Mouse (Mus musculus) CH12.LX (cell line): ENCODE results near the gene Fgfr2. TPM values are rescaled to one million over a fixed set of nuclear protein-coding genes. Genes with fewer than 3 reads are reported as not detected.

Experiments used
- DNase-seq: peaks from one replicate; pipeline ENCODE4 v3.0.0-alpha.2; 2013; ENCODE audit errors: extremely low read depth
- H3K27ac ChIP-seq: 2 replicates; pipeline ENCODE4 v1.5.1; 2012; ENCODE audit warnings: low read depth, mild to moderate bottlenecking, control low read depth, moderate library complexity; ENCODE audit not compliant: insufficient read depth
- H3K27me3 ChIP-seq: replicated peaks from 2 replicates; pipeline ENCODE3; 2012; ENCODE audit warnings: inconsistent platforms
- H3K36me3 ChIP-seq, 2 experiments: replicated peaks in 1 of 2; 2 replicates each; pipeline versions ENCODE3 to v1.6.1; 2012; ENCODE audit warnings: inconsistent platforms in 1 of 2, low read length in 1 of 2, mild to moderate bottlenecking in 1 of 2, mixed read lengths in 1 of 2, moderate library complexity in 1 of 2; ENCODE audit not compliant: control insufficient read depth in 1 of 2, insufficient read depth in 1 of 2
- H3K4me1 ChIP-seq, 2 experiments: 2 replicates each; pipeline ENCODE4 v1.6.1; 2012; ENCODE audit warnings: inconsistent platforms in 1 of 2, moderate library complexity in 1 of 2; ENCODE audit not compliant: insufficient read depth in 2 of 2, control insufficient read depth in 1 of 2
- H3K4me2 ChIP-seq: 2 replicates; pipeline ENCODE4 v1.6.1; 2012; ENCODE audit warnings: low read depth, mild to moderate bottlenecking, control low read depth; ENCODE audit not compliant: poor library complexity, insufficient read depth, severe bottlenecking
- H3K4me3 ChIP-seq, 3 experiments: fragments of 150-350 bp in 1 of 3; sonication (generic) in 1 of 3; replicated peaks in 1 of 3; 2 replicates each; pipeline versions ENCODE3 to v1.5.1; 2011 to 2012; ENCODE audit warnings: low read depth in 2 of 3, low read length in 2 of 3, mild to moderate bottlenecking in 2 of 3, moderate library complexity in 2 of 3, control low read depth in 1 of 3, improper control_type of control experiment in 1 of 3, inconsistent platforms in 1 of 3, mixed read lengths in 1 of 3; ENCODE audit not compliant: poor library complexity in 1 of 3
- H3K79me2 ChIP-seq: replicated peaks from 2 replicates; pipeline ENCODE4 v1.6.1; 2012; ENCODE audit warnings: mild to moderate bottlenecking, moderate library complexity; ENCODE audit not compliant: control insufficient read depth, poor library complexity, insufficient read depth, severe bottlenecking; ENCODE audit errors: extremely low read depth
- H3K9ac ChIP-seq: 2 replicates; pipeline ENCODE4 v1.6.1; 2012; ENCODE audit warnings: low read depth, mild to moderate bottlenecking, control low read depth, moderate library complexity; ENCODE audit not compliant: insufficient read depth
- H3K9me3 ChIP-seq: replicated peaks from 2 replicates; pipeline ENCODE3; 2012; ENCODE audit warnings: low read length, inconsistent platforms, mixed read lengths
- BHLHE40 ChIP-seq: IDR thresholded peaks from 2 replicates; pipeline ENCODE4 v1.6.1; 2011; ENCODE audit warnings: mild to moderate bottlenecking, low read depth, low read length, improper control_type of control experiment
- CHD1 ChIP-seq: IDR thresholded peaks from 2 replicates; pipeline ENCODE4 v1.6.1; 2012; ENCODE audit warnings: low read depth, low read length, improper control_type of control experiment, inconsistent platforms
- CHD2 ChIP-seq: IDR thresholded peaks from 2 replicates; pipeline ENCODE4 v1.6.1; 2011; ENCODE audit warnings: low read length, improper control_type of control experiment
- E2F4 ChIP-seq: IDR thresholded peaks from 2 replicates; pipeline ENCODE4 v1.6.1; 2011; ENCODE audit warnings: low read depth, low read length, improper control_type of control experiment; ENCODE audit not compliant: insufficient replicate concordance
- ELF1 ChIP-seq: IDR thresholded peaks from 2 replicates; pipeline ENCODE4 v1.6.1; 2014; ENCODE audit warnings: low read depth, mild to moderate bottlenecking, inconsistent platforms, low read length, improper control_type of control experiment
- EP300 ChIP-seq: IDR thresholded peaks from 2 replicates; pipeline ENCODE4 v1.6.1; 2011; ENCODE audit warnings: low read length, improper control_type of control experiment
- ETS1 ChIP-seq: conservative IDR thresholded peaks from 2 replicates; pipeline ENCODE4 v1.6.1; 2012; ENCODE audit warnings: low read depth, mild to moderate bottlenecking, inconsistent platforms, low read length, improper control_type of control experiment, moderate library complexity
- GABPA ChIP-seq: IDR thresholded peaks from 2 replicates; pipeline ENCODE4 v1.6.1; 2012; ENCODE audit warnings: low read depth, low read length, improper control_type of control experiment, inconsistent platforms; ENCODE audit not compliant: insufficient replicate concordance
- HCFC1 ChIP-seq: IDR thresholded peaks from 2 replicates; pipeline ENCODE4 v1.6.1; 2012; ENCODE audit warnings: low read depth, mild to moderate bottlenecking, inconsistent platforms, low read length, improper control_type of control experiment
- IRF4 ChIP-seq: IDR thresholded peaks from 2 replicates; pipeline ENCODE4 v1.6.1; 2014; ENCODE audit warnings: low read depth, mild to moderate bottlenecking, inconsistent platforms, low read length, improper control_type of control experiment
- JUN ChIP-seq: IDR thresholded peaks from 2 replicates; pipeline ENCODE4 v1.6.1; 2011; ENCODE audit warnings: low read depth, mild to moderate bottlenecking, low read length, improper control_type of control experiment, moderate library complexity; ENCODE audit not compliant: insufficient read depth
- JUND ChIP-seq: conservative IDR thresholded peaks from 2 replicates; pipeline ENCODE4 v1.6.1; 2011; ENCODE audit warnings: low read depth, low read length, improper control_type of control experiment
- KAT2A ChIP-seq: IDR thresholded peaks from 2 replicates; pipeline ENCODE4 v1.6.1; 2012; ENCODE audit warnings: low read length, improper control_type of control experiment, inconsistent platforms; ENCODE audit not compliant: insufficient replicate concordance
- MAFK ChIP-seq: IDR thresholded peaks from 2 replicates; pipeline ENCODE4 v1.6.1; 2011; ENCODE audit warnings: low read length, improper control_type of control experiment; ENCODE audit not compliant: insufficient replicate concordance
- MAZ ChIP-seq: IDR thresholded peaks from 2 replicates; pipeline ENCODE4 v1.6.1; 2012; ENCODE audit warnings: low read depth, mild to moderate bottlenecking, inconsistent platforms, low read length, improper control_type of control experiment, moderate library complexity
- MEF2A ChIP-seq: IDR thresholded peaks from 2 replicates; pipeline ENCODE4 v1.6.1; 2014; ENCODE audit warnings: low read depth, mild to moderate bottlenecking, inconsistent platforms, low read length, improper control_type of control experiment, borderline replicate concordance
- MXI1 ChIP-seq: IDR thresholded peaks from 2 replicates; pipeline ENCODE4 v1.6.1; 2011; ENCODE audit warnings: mild to moderate bottlenecking, low read depth, low read length, improper control_type of control experiment
- MYC ChIP-seq: IDR thresholded peaks from 2 replicates; pipeline ENCODE4 v1.6.1; 2011; ENCODE audit warnings: low read depth, mild to moderate bottlenecking, improper control_type of control experiment, low read length
- NELFE ChIP-seq: IDR thresholded peaks from 2 replicates; pipeline ENCODE4 v1.6.1; 2011; ENCODE audit warnings: low read depth, low read length, improper control_type of control experiment
- NRF1 ChIP-seq: IDR thresholded peaks from 2 replicates; pipeline ENCODE4 v1.6.1; 2014; ENCODE audit warnings: low read depth, mild to moderate bottlenecking, inconsistent platforms, low read length, improper control_type of control experiment, moderate library complexity
- PAX5 ChIP-seq: IDR thresholded peaks from 2 replicates; pipeline ENCODE4 v1.6.1; 2012; ENCODE audit warnings: low read length, inconsistent platforms, mixed read lengths
- POLR2A ChIP-seq: IDR thresholded peaks from 2 replicates; pipeline ENCODE4 v1.6.1; 2011; ENCODE audit warnings: low read depth, mild to moderate bottlenecking, improper control_type of control experiment, low read length
- RAD21 ChIP-seq: IDR thresholded peaks from 2 replicates; pipeline ENCODE4 v1.6.1; 2011; ENCODE audit warnings: low read depth, mild to moderate bottlenecking, low read length, improper control_type of control experiment, moderate library complexity
- RCOR1 ChIP-seq: conservative IDR thresholded peaks from 2 replicates; pipeline ENCODE4 v1.6.1; 2012; ENCODE audit warnings: low read depth, mild to moderate bottlenecking, inconsistent platforms, low read length, improper control_type of control experiment
- SIN3A ChIP-seq: IDR thresholded peaks from 2 replicates; pipeline ENCODE4 v1.6.1; 2012; ENCODE audit warnings: low read length, improper control_type of control experiment, inconsistent platforms
- SMC3 ChIP-seq: IDR thresholded peaks from 2 replicates; pipeline ENCODE4 v1.6.1; 2011; ENCODE audit warnings: low read depth, low read length, improper control_type of control experiment
- TBP ChIP-seq: conservative IDR thresholded peaks from 2 replicates; pipeline ENCODE4 v1.6.1; 2011; ENCODE audit warnings: low read depth, low read length, improper control_type of control experiment
- TCF12 ChIP-seq: IDR thresholded peaks from 2 replicates; pipeline ENCODE4 v1.6.1; 2014; ENCODE audit warnings: low read depth, mild to moderate bottlenecking, inconsistent platforms, low read length, improper control_type of control experiment
- UBTF ChIP-seq: IDR thresholded peaks from 2 replicates; pipeline ENCODE4 v1.6.1; 2012; ENCODE audit warnings: low read depth, mild to moderate bottlenecking, inconsistent platforms, low read length, improper control_type of control experiment, moderate library complexity
- USF1 ChIP-seq: IDR thresholded peaks from 2 replicates; pipeline ENCODE4 v1.6.1; 2014; ENCODE audit warnings: low read depth, mild to moderate bottlenecking, inconsistent platforms, low read length, improper control_type of control experiment
- USF2 ChIP-seq: conservative IDR thresholded peaks from 2 replicates; pipeline ENCODE4 v1.6.1; 2011; ENCODE audit warnings: low read depth, low read length, improper control_type of control experiment
- ZC3H11A ChIP-seq: IDR thresholded peaks from 2 replicates; pipeline ENCODE4 v1.6.1; 2012; ENCODE audit warnings: low read depth, mild to moderate bottlenecking, inconsistent platforms, low read length, improper control_type of control experiment
- ZKSCAN1 ChIP-seq: IDR thresholded peaks from 2 replicates; pipeline ENCODE4 v1.6.1; 2012; ENCODE audit warnings: low read depth, inconsistent platforms, low read length, improper control_type of control experiment, borderline replicate concordance
- ZMIZ1 ChIP-seq: IDR thresholded peaks from 2 replicates; pipeline ENCODE4 v1.6.1; 2012; ENCODE audit warnings: low read depth, mild to moderate bottlenecking, inconsistent platforms, low read length, improper control_type of control experiment
- ZNF384 ChIP-seq: IDR thresholded peaks from 2 replicates; pipeline ENCODE4 v1.6.1; 2012; ENCODE audit warnings: low read depth, low read length, improper control_type of control experiment, inconsistent platforms
- dilution Hi-C: fragments of 300-500 bp; cut with MboI; formaldehyde crosslinking; loops from 2 replicates; pipeline ENCODE4 v1.14.3; 2020; ENCODE audit warnings: low sequenced_read_pairs; ENCODE audit not compliant: extremely low pct_unique_long_range_greater_than_20kb, extremely low pct_ligation_motif_present
- in situ Hi-C: fragments of 300-500 bp; cut with MboI; formaldehyde crosslinking; loops from 3 replicates; pipeline ENCODE4 v1.14.3; 2019; ENCODE audit warnings: low sequenced_read_pairs, low pct_ligation_motif_present, low pct_unique_long_range_greater_than_20kb, mixed read lengths
- polyA plus RNA-seq: library from polyadenylated mRNA; unstranded; fragments of >175 nt; gene quantifications from 2 replicates; pipeline ENCODE4 v1.2.1, GENCODE M21; 2012; ENCODE audit warnings: low read depth; ENCODE audit not compliant: insufficient read length
- total RNA-seq, 2 experiments: library from RNA; depleted of rRNA; stranded (reverse); fragments of 300-350 nt in 1 of 2; fragments of >200 nt in 1 of 2; gene quantifications; 2 replicates each; pipeline ENCODE4 v1.2.3; 2012 to 2014

The Fgfr2 gene
- total and polyA plus RNA-seq, 3 experiments = not detected

GRCm38 (mm10) chr7:132811716-132812618 is 311.2 kb downstream of the Fgfr2 start:
- Histone ChIP-seq H3K9me3 (no peaks in the 10 kb centered on the region), H3K4me1 (peaks cover 10 to 71% of the 10 kb centered on the region in 2 experiments), H3K4me3 (peak overlapping the region; percentile 65 to 82 (median 81)), H3K4me2 (peak overlapping the region; percentile 96), H3K79me2 (peaks cover 54% of the 10 kb centered on the region), H3K27ac (peak overlapping the region; percentile 71), H3K36me3 (peaks cover 2 to 3% of the 10 kb centered on the region in 2 experiments), H3K27me3 (no peaks in the 10 kb centered on the region), H3K9ac (peak overlapping the region; percentile 82)
- in situ Hi-C loops = no loop called here
- dilution Hi-C loops = no loop called here
- DNase-seq = peak; percentile 75
- TF ChIP-seq SMC3 = peak; percentile 15
- TF ChIP-seq ZMIZ1 = 0 out of 2 replicates have a peak, but pooled peaks have one; percentile 29
- 0 out of 2 replicates have a peak, but pooled peaks have one; percentile 23 for TF ChIP-seq KAT2A
- TF ChIP-seq NRF1 = peak; percentile 77
- TF ChIP-seq ETS1 = peak; percentile 94
- TF ChIP-seq ZC3H11A = no peak
- peak; percentile 79; the same call in 1 of the 2 replicates for TF ChIP-seq RCOR1
- peak; percentile 50; the same call in 1 of the 2 replicates for TF ChIP-seq MEF2A
- peak; percentile 83 for TF ChIP-seq SIN3A
- TF ChIP-seq BHLHE40 = peak; percentile 99
- peak; percentile 76 for TF ChIP-seq IRF4
- TF ChIP-seq POLR2A = no peak; the same call in 1 of the 2 replicates
- TF ChIP-seq ELF1 = no peak
- no peak for TF ChIP-seq UBTF
- peak; percentile 96 for TF ChIP-seq CHD1
- TF ChIP-seq E2F4 = no peak
- no peak for TF ChIP-seq USF2
- TF ChIP-seq MXI1 = peak; percentile 71
- TF ChIP-seq ZNF384 = 0 out of 2 replicates have a peak, but pooled peaks have one; percentile 8
- no peak; the same call in 1 of the 2 replicates for TF ChIP-seq RAD21
- peak; percentile 59; the same call in 1 of the 2 replicates for TF ChIP-seq TCF12
- no peak for TF ChIP-seq PAX5
- TF ChIP-seq NELFE = peak; percentile 40; the same call in 1 of the 2 replicates
- TF ChIP-seq ZKSCAN1 = no peak
- 0 out of 2 replicates have a peak, but pooled peaks have one; percentile 24 for TF ChIP-seq TBP
- no peak for TF ChIP-seq JUND
- peak; percentile 78; the same call in 1 of the 2 replicates for TF ChIP-seq EP300
- TF ChIP-seq MAZ = peak; percentile 38; the same call in 1 of the 2 replicates
- TF ChIP-seq USF1 = no peak
- peak; percentile 27; the same call in 1 of the 2 replicates for TF ChIP-seq HCFC1
- TF ChIP-seq MYC = peak; percentile 67; the same call in 1 of the 2 replicates
- no peak for TF ChIP-seq GABPA
- no peak for TF ChIP-seq JUN
- TF ChIP-seq CHD2 = peak; percentile 62; the same call in 1 of the 2 replicates
- TF ChIP-seq MAFK = peak; percentile 50; the same call in 1 of the 2 replicates
